Comparison of ENCODE assay signal across 8 mouse cellular contexts in the genomic region with DNA sequence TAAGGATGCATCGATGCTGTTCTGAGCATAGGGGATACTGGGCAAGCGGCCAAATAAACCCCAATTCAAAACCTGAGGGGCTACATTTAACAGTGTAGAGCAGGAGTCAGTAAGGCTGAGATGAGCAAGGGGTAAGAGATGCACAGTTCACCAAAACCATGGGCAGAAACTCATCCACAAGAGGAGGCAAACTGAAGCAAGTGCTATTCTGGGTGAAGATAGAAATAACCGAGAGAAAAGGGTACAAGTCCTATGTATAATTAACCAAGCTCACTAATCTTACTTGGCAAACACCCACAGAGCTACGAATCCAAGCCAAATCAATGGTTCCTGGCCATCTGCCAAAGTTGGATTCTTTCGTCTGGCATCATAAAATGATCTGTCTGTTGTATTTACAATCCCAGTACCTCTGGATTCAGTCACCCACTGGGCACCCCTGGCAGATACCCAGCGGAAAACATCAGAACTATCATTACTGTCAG. TPM values are rescaled to one million over a fixed set of nuclear protein-coding genes. Genes with fewer than 3 reads are reported as not detected.
DNase-seq lines count a peak whose midpoint lies in the region; ATAC-seq and TF ChIP-seq lines count a peak whose summit lies in the region.

No protein-coding gene starts in this region.

- DNase-seq in kidney, adult 11 months, result peak; percentile 39
- DNase-seq in CH12.LX (ENCODE audit: extremely low read depth), result no peak
- peak; percentile 46 for DNase-seq in brain, embryonic 18.5 days (ENCODE audit: low read depth, low spot score)
- DNase-seq in kidney, postnatal 36 days, result peak; percentile 52 to 54
- no peak for DNase-seq in ovary, postnatal 36 days (ENCODE audit: low spot score)
- no peak for DNase-seq in adrenal gland, adult (ENCODE audit: inconsistent age in 2 of 2, low spot score in 1 of 2)
- no peak for DNase-seq in embryo, embryonic 9.5 days (ENCODE audit: extremely low spot score)

- H3K9me3 ChIP-seq in kidney, embryonic 14.5 days (ENCODE audit: control insufficient read depth, low read length), result no peaks in the 10 kb centered on the region
- no peaks in the 10 kb centered on the region for H3K9me3 ChIP-seq in CH12.LX (replicated peaks; ENCODE audit: low read length)

- in situ Hi-C loops in CH12.LX (cut with MboI; ENCODE audit: low pct_ligation_motif_present, low pct_unique_long_range_greater_than_20kb, low sequenced_read_pairs), result no loop called here

- no peak overlapping the region for H3K4me3 ChIP-seq in kidney, embryonic 14.5 days (ENCODE audit: low read length)
- H3K4me3 ChIP-seq in CH12.LX (replicated peaks in 1 of 3; ENCODE audit: low read depth in 2 of 3, low read length in 2 of 3, poor library complexity in 1 of 3), result no peak overlapping the region

- TF ChIP-seq RAD21 in CH12.LX (IDR thresholded peaks at IDR 0.05; ENCODE audit: low read depth, low read length), result no peak

- no peak overlapping the region for H3K27ac ChIP-seq in kidney, embryonic 14.5 days (ENCODE audit: low read depth, low read length)
- H3K27ac ChIP-seq in CH12.LX (ENCODE audit: insufficient read depth, low read depth), result no peak overlapping the region

- ATAC-seq in kidney, embryonic 14.5 days (ENCODE audit: low FRiP score, low TSS enrichment), result no peak

- H3K4me1 ChIP-seq in kidney, embryonic 14.5 days (ENCODE audit: control insufficient read depth, insufficient read depth, low read length), result peaks cover 6% of the 10 kb centered on the region; the same call in 1 of the 2 replicates
- H3K4me1 ChIP-seq in CH12.LX (ENCODE audit: control insufficient read depth in 1 of 2, insufficient read depth in 2 of 2), result peaks cover 0 to 13% of the 10 kb centered on the region in 2 experiments; a peak in 2 of 4 replicates

- dilution Hi-C loops in CH12.LX (cut with MboI; ENCODE audit: extremely low pct_ligation_motif_present, extremely low pct_unique_long_range_greater_than_20kb, low sequenced_read_pairs), result no loop called here

- no peaks in the 10 kb centered on the region for H3K79me2 ChIP-seq in CH12.LX (replicated peaks; ENCODE audit: control insufficient read depth, extremely low read depth, insufficient read depth, poor library complexity, severe bottlenecking)

- H3K36me3 ChIP-seq in kidney, embryonic 14.5 days (ENCODE audit: control insufficient read depth, insufficient read depth, low read length), result no peaks in the 10 kb centered on the region
- no peaks in the 10 kb centered on the region for H3K36me3 ChIP-seq in CH12.LX (replicated peaks in 1 of 2; ENCODE audit: control insufficient read depth in 1 of 2, insufficient read depth in 1 of 2, low read length in 1 of 2)

- 57% methylated on average over 6 of the region's 6 CpGs for WGBS in kidney, embryonic 14.5 days

- TF ChIP-seq CTCF in CH12.LX (conservative IDR thresholded peaks at IDR 0.05 in 1 of 2, IDR thresholded peaks at IDR 0.05 in 1 of 2; ENCODE audit: low read depth in 2 of 2, low read length in 2 of 2), result no peak

- no peak overlapping the region for H3K4me2 ChIP-seq in kidney, embryonic 14.5 days (replicated peaks; ENCODE audit: low read depth, low read length)
- peak overlapping the region; percentile 85 for H3K4me2 ChIP-seq in CH12.LX (ENCODE audit: insufficient read depth, low read depth, poor library complexity, severe bottlenecking)

- no peak for TF ChIP-seq POLR2A in CH12.LX (IDR thresholded peaks at IDR 0.05; ENCODE audit: low read depth, low read length)

- peaks cover 9% of the 10 kb centered on the region; the same call in 1 of the 2 replicates for H3K27me3 ChIP-seq in kidney, embryonic 14.5 days (ENCODE audit: control insufficient read depth, insufficient read depth, low read length)
- H3K27me3 ChIP-seq in CH12.LX (replicated peaks), result no peaks in the 10 kb centered on the region

- TF ChIP-seq EP300 in CH12.LX (IDR thresholded peaks at IDR 0.05; ENCODE audit: low read length), result no peak

- H3K9ac ChIP-seq in kidney, embryonic 14.5 days (ENCODE audit: low read depth, low read length), result no peak overlapping the region
- H3K9ac ChIP-seq in CH12.LX (ENCODE audit: insufficient read depth, low read depth), result no peak overlapping the region

TF ChIP-seq in CH12.LX, 34 proteins besides CTCF, POLR2A, EP300 and RAD21:
- no peak for TF ChIP-seq IRF4 (IDR thresholded peaks at IDR 0.05; ENCODE audit: low read depth, low read length)
- no peak for TF ChIP-seq ELF1 (IDR thresholded peaks at IDR 0.05; ENCODE audit: low read depth, low read length)
- no peak for TF ChIP-seq ETS1 (conservative IDR thresholded peaks at IDR 0.05; ENCODE audit: low read depth, low read length)
- TF ChIP-seq PAX5 (IDR thresholded peaks at IDR 0.05; ENCODE audit: low read length), result no peak
- TF ChIP-seq JUN (IDR thresholded peaks at IDR 0.05; ENCODE audit: insufficient read depth, low read depth, low read length), result no peak
- no peak for TF ChIP-seq BHLHE40 (IDR thresholded peaks at IDR 0.05; ENCODE audit: low read depth, low read length)
- TF ChIP-seq ZMIZ1 (IDR thresholded peaks at IDR 0.05; ENCODE audit: low read depth, low read length), result no peak
- TF ChIP-seq HCFC1 (IDR thresholded peaks at IDR 0.05; ENCODE audit: low read depth, low read length), result no peak
- no peak for TF ChIP-seq POLR2AphosphoS2 (IDR thresholded peaks at IDR 0.05; ENCODE audit: low read depth, low read length)
- TF ChIP-seq USF2 (conservative IDR thresholded peaks at IDR 0.05; ENCODE audit: low read depth, low read length), result no peak

RNA-seq across cellular contexts. Expression of gene Egln3, which starts 6.3 kb away (rescaled TPM):
- 13.5 and 14.5 TPM in 2 replicates for polyA plus RNA-seq in kidney, embryonic 14.5 days (2014; fragmentation: Nextera tagmentation; extraction: Ambion mirVana)
- total RNA-seq in CH12.LX (2012; rRNA removed) (not detected in 2 replicates), CH12.LX (2014; rRNA removed) (0.11 TPM in 1 of 2 replicates, not detected in the other)
- not detected in 2 replicates for polyA plus RNA-seq in CH12.LX (2012; ENCODE audit: insufficient read length, low read depth)

Comparison
In these comparisons a context has a peak if more than half of its experiments do, and no peak if none do; other contexts are left out.
1. DNase-seq: peak in kidney, adult 11 months (single experiment), brain, embryonic 18.5 days (single experiment) and kidney, postnatal 36 days (2 of 2); none in CH12.LX (single experiment), ovary, postnatal 36 days (single experiment), adrenal gland, adult (0 of 2) and embryo, embryonic 9.5 days (single experiment).
2. RNA of gene Egln3, which starts 6.3 kb away (polyA plus RNA-seq): 13.5 to 14.5 TPM in kidney, embryonic 14.5 days; not detected in CH12.LX; every median in the first group is over 10 times any median in the second.